Mouse (Mus musculus) C2C12 (cell line): ENCODE results near the gene AI464131. TPM values are rescaled to one million over a fixed set of nuclear protein-coding genes. Genes with fewer than 3 reads are reported as not detected.

Source experiments
- H3K27me3 ChIP-seq: one replicate; pipeline ENCODE4 v1.6.1; 2011; ENCODE audit not compliant: control insufficient read depth, insufficient read depth, insufficient read length
- H3K36me3 ChIP-seq: one replicate; pipeline ENCODE4 v1.6.1; 2011; ENCODE audit not compliant: control insufficient read depth, insufficient read depth
- H3K4me3 ChIP-seq: one replicate; pipeline ENCODE4 v1.5.1; 2011; ENCODE audit warnings: mild to moderate bottlenecking, control low read depth; ENCODE audit not compliant: poor library complexity, insufficient read depth, severe bottlenecking
- H3K79me2 ChIP-seq: one replicate; pipeline ENCODE4 v1.6.1; 2011; ENCODE audit not compliant: control insufficient read depth, insufficient read depth
- H3K79me3 ChIP-seq: one replicate; pipeline ENCODE4 v1.6.1; 2011; ENCODE audit warnings: low read depth, control low read depth
- H3ac ChIP-seq: one replicate; pipeline ENCODE3; 2011; ENCODE audit warnings: low read depth; ENCODE audit not compliant: control insufficient read depth, insufficient read length
- CEBPB ChIP-seq: IDR thresholded peaks from one replicate; pipeline ENCODE4 v1.6.1; 2011; ENCODE audit warnings: low read depth, mild to moderate bottlenecking, control low read depth, moderate library complexity
- CTCF ChIP-seq: IDR thresholded peaks from one replicate; pipeline ENCODE4 v1.5.1; 2011; ENCODE audit not compliant: control insufficient read depth, insufficient read depth, insufficient read length
- FOSL1 ChIP-seq: IDR thresholded peaks from one replicate; pipeline ENCODE4 v1.8.0; 2011; ENCODE audit warnings: mild to moderate bottlenecking, low read length; ENCODE audit not compliant: poor library complexity, insufficient read depth, severe bottlenecking
- MAX ChIP-seq: IDR thresholded peaks from one replicate; pipeline ENCODE4 v1.6.1; 2011; ENCODE audit warnings: mild to moderate bottlenecking, control low read depth
- MYOD1 ChIP-seq: IDR thresholded peaks from one replicate; pipeline ENCODE4 v1.6.1; 2011; ENCODE audit warnings: low read depth; ENCODE audit not compliant: control insufficient read depth, insufficient read length
- MYOG ChIP-seq: IDR thresholded peaks from one replicate; pipeline ENCODE4 v1.6.1; 2011; ENCODE audit not compliant: control insufficient read depth, insufficient read length; ENCODE audit errors: extremely low read depth
- USF1 ChIP-seq: IDR thresholded peaks from one replicate; pipeline ENCODE4 v1.6.1; 2011; ENCODE audit warnings: low read depth, mild to moderate bottlenecking, control low read depth, moderate library complexity
- polyA plus RNA-seq: library from polyadenylated mRNA; unstranded; fragments of >200 nt; fragmentation: generic; extraction: Trizol; gene quantifications from one replicate; pipeline ENCODE4 v1.2.1, GENCODE M21; 2012; ENCODE audit warnings: missing spikeins

Gene AI464131
- polyA plus RNA-seq, 1 experiment: 2.8 TPM

GRCm38 (mm10) chr4:41498921-41499391 is 3.9 kb downstream of the AI464131 start:
- Histone ChIP-seq H3K27me3 (no peaks in the 10 kb centered on the region), H3ac (no peak overlapping the region), H3K4me3 (no peak overlapping the region), H3K36me3 (no peaks in the 10 kb centered on the region), H3K79me3 (no peaks in the 10 kb centered on the region), H3K79me2 (no peaks in the 10 kb centered on the region)
- TF ChIP-seq CTCF: no peak
- no peak for TF ChIP-seq CEBPB
- TF ChIP-seq MYOG: no peak
- no peak for TF ChIP-seq FOSL1
- no peak for TF ChIP-seq MYOD1
- no peak for TF ChIP-seq USF1
- TF ChIP-seq MAX: no peak

- no peaks in the 10 kb centered on the region for H3K79me3 ChIP-seq
- H3K36me3 ChIP-seq: no peaks in the 10 kb centered on the region
- no peaks in the 10 kb centered on the region for H3K27me3 ChIP-seq
- no peak overlapping the region for H3K4me3 ChIP-seq
- no peaks in the 10 kb centered on the region for H3K79me2 ChIP-seq
- H3ac ChIP-seq: no peak overlapping the region
- TF ChIP-seq MAX (no peak), MYOD1 (no peak), CEBPB (no peak)
These were observed 4.7 kb downstream of the AI464131 start for GRCm38 (mm10) chr4:41497995-41498845.

- no peak overlapping the region for H3K4me3 ChIP-seq
- no peak overlapping the region for H3ac ChIP-seq
- no peaks in the 10 kb centered on the region for H3K79me2 ChIP-seq
- no peaks in the 10 kb centered on the region for H3K79me3 ChIP-seq
- no peaks in the 10 kb centered on the region for H3K36me3 ChIP-seq
- TF ChIP-seq MAX (no peak), MYOD1 (no peak), USF1 (no peak), CTCF (no peak), FOSL1 (no peak), MYOG (no peak), CEBPB (no peak)
- no peaks in the 10 kb centered on the region for H3K27me3 ChIP-seq
These were observed 5.3 kb downstream of the AI464131 start for GRCm38 (mm10) chr4:41497579-41497978.

- Histone ChIP-seq H3K79me2 (no peaks in the 10 kb centered on the region), H3ac (no peak overlapping the region), H3K27me3 (no peaks in the 10 kb centered on the region), H3K4me3 (no peak overlapping the region), H3K36me3 (no peaks in the 10 kb centered on the region), H3K79me3 (no peaks in the 10 kb centered on the region)
- TF ChIP-seq FOSL1 (no peak), USF1 (no peak), CTCF (no peak), MYOG (no peak), CEBPB (no peak), MAX (no peak), MYOD1 (no peak)
These were observed 5.8 kb downstream of the AI464131 start for GRCm38 (mm10) chr4:41497046-41497445.

- Histone ChIP-seq H3K4me3 (no peak overlapping the region), H3K36me3 (no peaks in the 10 kb centered on the region), H3ac (no peak overlapping the region), H3K79me3 (no peaks in the 10 kb centered on the region), H3K79me2 (no peaks in the 10 kb centered on the region), H3K27me3 (no peaks in the 10 kb centered on the region)
- TF ChIP-seq MYOG: no peak
- no peak for TF ChIP-seq MYOD1
- TF ChIP-seq MAX: no peak
- TF ChIP-seq CEBPB: no peak
- no peak for TF ChIP-seq FOSL1
- no peak for TF ChIP-seq USF1
- TF ChIP-seq CTCF: no peak
These were observed 7.0 kb downstream of the AI464131 start for GRCm38 (mm10) chr4:41495850-41496249.

- TF ChIP-seq FOSL1 (no peak), CTCF (no peak), USF1 (no peak), MAX (no peak), MYOG (no peak), MYOD1 (no peak), CEBPB (no peak)
- no peak overlapping the region for H3ac ChIP-seq
- no peaks in the 10 kb centered on the region for H3K79me3 ChIP-seq
- no peaks in the 10 kb centered on the region for H3K36me3 ChIP-seq
- H3K27me3 ChIP-seq: no peaks in the 10 kb centered on the region
- no peak overlapping the region for H3K4me3 ChIP-seq
- H3K79me2 ChIP-seq: no peaks in the 10 kb centered on the region
These were observed 7.8 kb downstream of the AI464131 start for GRCm38 (mm10) chr4:41495076-41495475.
